Mouse (Mus musculus) forebrain, embryonic 10.5 days (tissue): ENCODE measurements around the gene Os9. TPM values are rescaled to one million over a fixed set of nuclear protein-coding genes. Genes with fewer than 3 reads are reported as not detected.
A peak's percentile ranks its signal among the peaks of the same experiment; 100 is the strongest.

Experiments used
- DNase-seq: peaks from one replicate; pipeline ENCODE4 v3.0.0-alpha.2; 2017; ENCODE audit warnings: low spot score; ENCODE audit errors: extremely low spot score
- H3K27ac ChIP-seq: fragments of 300-500 bp; sonication (generic); 2 replicates; pipeline ENCODE4 v1.5.1; 2016; ENCODE audit warnings: mild to moderate bottlenecking
- H3K27me3 ChIP-seq: fragments of 300-500 bp; sonication (generic); 2 replicates; pipeline ENCODE4 v1.6.1; 2016; ENCODE audit warnings: mild to moderate bottlenecking; ENCODE audit not compliant: poor library complexity, severe bottlenecking
- H3K36me3 ChIP-seq: fragments of 300-500 bp; sonication (generic); replicated peaks from 2 replicates; pipeline ENCODE4 v1.6.1; 2016; ENCODE audit warnings: mild to moderate bottlenecking, moderate library complexity
- H3K4me1 ChIP-seq: fragments of 300-500 bp; sonication (generic); 2 replicates; pipeline ENCODE4 v1.6.1; 2016
- H3K4me3 ChIP-seq: fragments of 300-500 bp; sonication (generic); 2 replicates; pipeline ENCODE4 v1.5.1; 2016; ENCODE audit warnings: mild to moderate bottlenecking, moderate library complexity
- H3K9me3 ChIP-seq: fragments of 300-500 bp; sonication (generic); 2 replicates; pipeline ENCODE4 v1.6.1; 2016; ENCODE audit warnings: mild to moderate bottlenecking, moderate library complexity
- WGBS: fragments of 180-500 bp; shearing (Covaris S2); methylation state at CpG from one replicate; pipeline ENCODE4 v1.1.7; 2016; 5-methylcytosine and 5-hydroxymethylcytosine counted together
- polyA plus RNA-seq: library from polyadenylated mRNA; unstranded; fragments of >200 nt; fragmentation: Nextera tagmentation; extraction: Ambion mirVana; gene quantifications from 2 replicates; pipeline ENCODE4 v1.2.1, GENCODE M21; 2016

The Os9 gene
- polyA plus RNA-seq, 1 experiment from 2014 or later: 54.2 TPM

GRCm38 (mm10) chr10:127100414-127100813, 20.5 kb downstream of the Os9 start:
- WGBS: 90% methylated on average over 8 of the region's 8 CpGs
- peaks cover 58% of the 10 kb centered on the region for H3K36me3 ChIP-seq
- H3K4me3 ChIP-seq: no peak overlapping the region
- H3K9me3 ChIP-seq: no peaks in the 10 kb centered on the region
- DNase-seq: no peak
- no peaks in the 10 kb centered on the region for H3K4me1 ChIP-seq
- H3K27me3 ChIP-seq: no peaks in the 10 kb centered on the region
- no peak overlapping the region for H3K27ac ChIP-seq

- Histone ChIP-seq H3K27ac (no peak overlapping the region), H3K27me3 (no peaks in the 10 kb centered on the region), H3K9me3 (no peaks in the 10 kb centered on the region), H3K4me1 (no peaks in the 10 kb centered on the region), H3K36me3 (peaks cover 59% of the 10 kb centered on the region), H3K4me3 (no peak overlapping the region)
- DNase-seq: no peak
- WGBS: 93% methylated on average over 15 of the region's 15 CpGs
These were observed 21.1 kb downstream of the Os9 start for GRCm38 (mm10) chr10:127099868-127100267.

GRCm38 (mm10) chr10:127099191-127099590, 21.7 kb downstream of the Os9 start:
- DNase-seq: no peak
- Histone ChIP-seq H3K27me3 (peaks cover 3% of the 10 kb centered on the region; the same call in 1 of the 2 replicates), H3K4me3 (no peak overlapping the region), H3K9me3 (no peaks in the 10 kb centered on the region), H3K27ac (no peak overlapping the region), H3K4me1 (no peaks in the 10 kb centered on the region), H3K36me3 (peaks cover 58% of the 10 kb centered on the region)
- WGBS: 88% methylated on average over 10 of the region's 10 CpGs

- WGBS: 77% methylated on average over 20 of the region's 20 CpGs
- Histone ChIP-seq H3K36me3 (peaks cover 58% of the 10 kb centered on the region), H3K27ac (no peak overlapping the region)
These were observed 22.4 kb downstream of the Os9 start for GRCm38 (mm10) chr10:127098514-127098913.

GRCm38 (mm10) chr10:127094382-127094802, 26.5 kb downstream of the Os9 start:
- Histone ChIP-seq H3K27ac (no peak overlapping the region), H3K9me3 (no peaks in the 10 kb centered on the region), H3K36me3 (peaks cover 51% of the 10 kb centered on the region), H3K4me1 (peaks cover 25% of the 10 kb centered on the region), H3K4me3 (no peak overlapping the region), H3K27me3 (peaks cover 51% of the 10 kb centered on the region)
- WGBS: 68% methylated on average over 7 of the region's 7 CpGs
- no peak for DNase-seq

More at GRCm38 (mm10) chr10:127098514-127098913, 22.4 kb downstream of the Os9 start:
- no peak for DNase-seq
- H3K9me3 ChIP-seq: no peaks in the 10 kb centered on the region
- no peaks in the 10 kb centered on the region for H3K4me1 ChIP-seq
- H3K4me3 ChIP-seq: no peak overlapping the region
- peaks cover 10% of the 10 kb centered on the region for H3K27me3 ChIP-seq

- no peaks in the 10 kb centered on the region for H3K9me3 ChIP-seq
- H3K27me3 ChIP-seq: peaks cover 68% of the 10 kb centered on the region
- peaks cover 34% of the 10 kb centered on the region for H3K36me3 ChIP-seq
- DNase-seq: no peak
- H3K4me3 ChIP-seq: no peak overlapping the region
- no peak overlapping the region for H3K27ac ChIP-seq
- peaks cover 25% of the 10 kb centered on the region for H3K4me1 ChIP-seq
- WGBS: 47% methylated on average over 4 of the region's 4 CpGs
These were observed 28.2 kb downstream of the Os9 start for GRCm38 (mm10) chr10:127092742-127093141.

- Histone ChIP-seq H3K27ac (no peak overlapping the region), H3K4me1 (peaks cover 25% of the 10 kb centered on the region), H3K4me3 (peak overlapping the region; percentile 43), H3K9me3 (no peaks in the 10 kb centered on the region), H3K36me3 (peaks cover 24% of the 10 kb centered on the region), H3K27me3 (peaks cover 77% of the 10 kb centered on the region)
- DNase-seq: no peak
- WGBS: 5% methylated on average over 51 of the region's 51 CpGs
These were observed 29.2 kb downstream of the Os9 start for GRCm38 (mm10) chr10:127091507-127092396.

- peak overlapping the region; percentile 43 for H3K4me3 ChIP-seq
- H3K36me3 ChIP-seq: peaks cover 14% of the 10 kb centered on the region
- H3K27me3 ChIP-seq: peaks cover 77% of the 10 kb centered on the region
- H3K9me3 ChIP-seq: no peaks in the 10 kb centered on the region
- peaks cover 25% of the 10 kb centered on the region for H3K4me1 ChIP-seq
- H3K27ac ChIP-seq: no peak overlapping the region
- 8% methylated on average over 57 of the region's 57 CpGs for WGBS
- no peak for DNase-seq
These were observed 30.1 kb downstream of the Os9 start for GRCm38 (mm10) chr10:127090560-127091411.

- no peaks in the 10 kb centered on the region for H3K36me3 ChIP-seq
- peaks cover 25% of the 10 kb centered on the region for H3K4me1 ChIP-seq
- no peak for DNase-seq
- peaks cover 86% of the 10 kb centered on the region for H3K27me3 ChIP-seq
- H3K9me3 ChIP-seq: no peaks in the 10 kb centered on the region
- H3K27ac ChIP-seq: no peak overlapping the region
- WGBS: 80% methylated on average over 6 of the region's 6 CpGs
- H3K4me3 ChIP-seq: no peak overlapping the region
These were observed 35.3 kb downstream of the Os9 start for GRCm38 (mm10) chr10:127085633-127086032.

- 0 out of 2 replicates have a peak, but pooled peaks cover 2% of the 10 kb centered on the region for H3K9me3 ChIP-seq
These were observed 35.9 kb downstream of the Os9 start for GRCm38 (mm10) chr10:127085052-127085451.

GRCm38 (mm10) chr10:127083915-127084306, 37.0 kb downstream of the Os9 start:
- WGBS: 64% methylated on average over 5 of the region's 5 CpGs
- Histone ChIP-seq H3K9me3 (0 out of 2 replicates have a peak, but pooled peaks cover 3% of the 10 kb centered on the region), H3K4me1 (peaks cover 34% of the 10 kb centered on the region), H3K4me3 (no peak overlapping the region), H3K36me3 (no peaks in the 10 kb centered on the region), H3K27me3 (peaks cover 86% of the 10 kb centered on the region), H3K27ac (no peak overlapping the region)
- no peak for DNase-seq

More at GRCm38 (mm10) chr10:127085052-127085451, 35.9 kb downstream of the Os9 start:
- 84% methylated on average over 9 of the region's 9 CpGs for WGBS
- Histone ChIP-seq H3K27ac (no peak overlapping the region), H3K4me1 (peaks cover 25% of the 10 kb centered on the region), H3K27me3 (peaks cover 86% of the 10 kb centered on the region), H3K4me3 (no peak overlapping the region), H3K36me3 (no peaks in the 10 kb centered on the region)
- DNase-seq: no peak

- 0 out of 2 replicates have a peak, but pooled peaks cover 3% of the 10 kb centered on the region for H3K9me3 ChIP-seq
- DNase-seq: no peak
- H3K4me3 ChIP-seq: no peak overlapping the region
- H3K27ac ChIP-seq: no peak overlapping the region
- H3K36me3 ChIP-seq: no peaks in the 10 kb centered on the region
- H3K27me3 ChIP-seq: peaks cover 86% of the 10 kb centered on the region
- peaks cover 39% of the 10 kb centered on the region for H3K4me1 ChIP-seq
- 28% methylated on average over 8 of the region's 8 CpGs for WGBS
These were observed 37.5 kb downstream of the Os9 start for GRCm38 (mm10) chr10:127083292-127083914.
